Mouse (Mus musculus) thymus, adult 2 months (tissue): ENCODE measurements around the gene Pigq.

Experiments used
- CTCF ChIP-seq: fragments of 200-500 bp; IDR thresholded peaks from 2 replicates; pipeline ENCODE4 v1.5.1; 2012; ENCODE audit warnings: mild to moderate bottlenecking, control low read depth, low read length, moderate library complexity, borderline replicate concordance; ENCODE audit not compliant: control insufficient read depth, poor library complexity, insufficient read depth; ENCODE audit errors: extremely low read depth
- POLR2A ChIP-seq: fragments of 200-500 bp; IDR thresholded peaks from 2 replicates; pipeline ENCODE4 v1.6.1; 2012; ENCODE audit warnings: mild to moderate bottlenecking, low read length, control low read depth, moderate library complexity; ENCODE audit not compliant: control insufficient read depth, poor library complexity, insufficient read depth; ENCODE audit errors: extremely low read depth

GRCm38 (mm10) chr17:25877741-25878610, 66.8 kb downstream of the Pigq start:
- no peak for TF ChIP-seq CTCF
- TF ChIP-seq POLR2A = no peak
